Mouse (Mus musculus): ENCODE results near the gene Gda. TPM values are rescaled to one million over a fixed set of nuclear protein-coding genes. Genes with fewer than 3 reads are reported as not detected.
A peak's percentile ranks its signal among the peaks of the same experiment; 100 is the strongest.

Gda gene
- 3.4 and 5.2 TPM in 2 replicates for polyA plus RNA-seq (2012)

- no peak for TF ChIP-seq GATA1 (IDR thresholded peaks at IDR 0.05; ENCODE audit: low read length)
These were observed at the start of gene Gda for GRCm38 (mm10) chr19:21473345-21473744. Gda (minus strand) TSS chr19:21473445.

DNA sequence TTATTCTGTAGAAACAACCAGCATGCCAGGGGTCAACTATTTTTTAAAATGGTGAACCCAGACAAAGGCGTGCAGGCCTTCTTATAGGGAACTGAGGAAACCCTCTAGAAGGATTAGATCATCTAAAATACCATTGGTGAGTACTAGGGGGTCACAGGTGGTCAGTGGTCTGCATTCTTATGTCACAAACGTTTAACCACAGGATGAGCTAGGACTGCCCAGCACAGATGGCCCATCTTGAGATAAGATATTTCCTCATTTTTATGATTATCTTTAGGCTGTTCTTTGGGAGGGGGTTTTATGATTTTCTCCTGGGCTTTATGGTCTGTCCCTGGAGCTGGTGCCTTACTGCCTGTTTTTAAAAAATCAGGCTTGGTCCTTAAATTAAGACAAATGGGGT is 47.0 kb upstream of the Gda start:
- TF ChIP-seq GATA1 (IDR thresholded peaks at IDR 0.05; ENCODE audit: low read length): no peak

DNA sequence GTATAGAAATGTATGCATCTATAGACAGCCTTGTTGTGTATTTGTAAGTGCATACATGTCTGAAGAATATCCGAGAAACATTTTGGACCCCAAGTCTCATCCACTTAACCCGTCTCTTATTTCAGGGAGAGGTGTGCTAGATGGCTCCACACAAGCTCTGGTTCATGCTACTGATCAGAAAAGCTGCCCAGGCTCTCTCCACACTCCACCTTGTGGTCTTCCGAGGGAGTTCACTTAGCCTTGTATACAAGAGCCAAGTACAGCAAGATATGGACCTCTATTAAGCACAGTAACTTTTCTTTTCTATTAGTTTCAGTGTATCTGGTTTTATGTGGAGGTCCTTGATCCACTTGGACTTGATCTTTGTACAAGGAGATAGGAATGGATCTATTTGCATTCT is 36.9 kb upstream of the Gda start:
- TF ChIP-seq GATA1 (IDR thresholded peaks at IDR 0.05; ENCODE audit: low read length): no peak

GRCm38 (mm10) chr19:21507561-21508232 is 34.5 kb upstream of the Gda start:
- no peak for TF ChIP-seq GATA1 (IDR thresholded peaks at IDR 0.05; ENCODE audit: low read length)

- TF ChIP-seq GATA1 (IDR thresholded peaks at IDR 0.05; ENCODE audit: low read length): no peak
These were observed 33.9 kb upstream of the Gda start for GRCm38 (mm10) chr19:21507133-21507532.

GRCm38 (mm10) chr19:21504716-21505115 is 31.5 kb upstream of the Gda start:
- TF ChIP-seq GATA1 (IDR thresholded peaks at IDR 0.05; ENCODE audit: low read length): no peak

- TF ChIP-seq GATA1 (IDR thresholded peaks at IDR 0.05; ENCODE audit: low read length): no peak
These were observed 26.2 kb upstream of the Gda start for GRCm38 (mm10) chr19:21499394-21499983.

- TF ChIP-seq GATA1 (IDR thresholded peaks at IDR 0.05; ENCODE audit: low read length): no peak
These were observed 22.6 kb upstream of the Gda start for GRCm38 (mm10) chr19:21495817-21496216.

GRCm38 (mm10) chr19:21493807-21494521 is 20.7 kb upstream of the Gda start:
- peak; percentile 32 for TF ChIP-seq GATA1 (IDR thresholded peaks at IDR 0.05; ENCODE audit: low read length)

- no peak for TF ChIP-seq GATA1 (IDR thresholded peaks at IDR 0.05; ENCODE audit: low read length)
These were observed 18.1 kb upstream of the Gda start for GRCm38 (mm10) chr19:21491391-21491790.

GRCm38 (mm10) chr19:21487124-21487944 is 14.1 kb upstream of the Gda start:
- TF ChIP-seq GATA1 (IDR thresholded peaks at IDR 0.05; ENCODE audit: low read length): no peak

DNA sequence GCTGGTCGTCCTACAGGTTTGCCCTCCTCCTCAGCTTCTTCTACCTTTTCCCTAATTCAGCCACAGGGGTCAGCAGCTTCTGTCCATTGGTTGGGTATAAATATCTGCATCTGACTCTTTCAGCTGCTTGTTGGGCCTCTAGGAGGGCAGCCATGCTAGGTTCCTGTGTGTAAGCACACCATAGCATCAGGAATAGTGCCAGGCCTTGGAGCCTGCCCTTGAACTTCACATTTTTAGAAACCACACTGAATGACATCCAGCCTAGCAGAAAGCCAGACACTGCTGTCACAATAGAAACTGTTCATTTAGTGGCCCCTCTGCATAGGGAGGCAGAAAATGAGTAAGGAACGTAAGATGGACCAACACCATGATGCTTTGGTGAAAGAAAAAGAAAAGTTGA is 8.9 kb upstream of the Gda start:
- no peak for TF ChIP-seq GATA1 (IDR thresholded peaks at IDR 0.05; ENCODE audit: low read length)

DNA sequence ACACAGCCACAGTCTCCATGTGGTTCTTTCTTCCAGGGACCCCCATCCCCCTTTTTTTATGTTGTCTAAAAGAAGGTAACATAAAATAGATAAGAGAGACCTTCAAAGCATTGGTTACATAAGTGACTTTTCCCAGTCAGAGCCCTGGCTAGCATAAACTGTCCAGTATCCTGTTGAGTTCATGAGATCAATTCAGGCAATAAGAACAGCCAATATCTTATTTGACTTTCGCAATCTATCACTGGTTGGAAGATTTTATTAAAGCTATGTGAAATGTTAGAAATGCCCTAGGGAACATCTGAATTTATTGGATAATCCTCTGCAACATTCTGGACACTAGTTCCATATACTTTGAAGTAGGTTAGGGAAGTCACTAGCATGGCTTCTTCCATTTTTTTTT is 7.8 kb upstream of the Gda start:
- no peak for TF ChIP-seq GATA1 (IDR thresholded peaks at IDR 0.05; ENCODE audit: low read length)

DNA sequence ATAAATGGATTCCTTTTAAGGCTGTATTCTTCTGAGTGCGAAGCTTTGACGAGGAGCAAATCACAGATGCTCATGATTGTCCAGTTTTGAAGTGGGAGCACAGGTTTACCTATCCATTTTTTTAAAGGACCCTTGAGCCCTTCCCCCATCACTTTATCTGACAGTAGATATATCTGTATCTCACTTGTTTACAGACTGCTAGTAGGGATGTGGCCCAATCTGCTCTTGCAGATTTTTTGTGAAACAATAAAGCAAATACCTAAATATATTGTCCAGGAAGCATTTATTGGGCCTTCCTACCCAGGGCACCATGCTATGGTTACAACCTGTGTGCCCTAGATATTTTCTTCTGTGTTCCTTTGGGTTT is 6.8 kb upstream of the Gda start:
- TF ChIP-seq GATA1 (IDR thresholded peaks at IDR 0.05; ENCODE audit: low read length): no peak

- no peak for TF ChIP-seq GATA1 (IDR thresholded peaks at IDR 0.05; ENCODE audit: low read length)
These were observed 6.2 kb upstream of the Gda start for GRCm38 (mm10) chr19:21479183-21480052.
